ENCODE assay signal across 8 mouse cellular contexts in the genomic region with DNA sequence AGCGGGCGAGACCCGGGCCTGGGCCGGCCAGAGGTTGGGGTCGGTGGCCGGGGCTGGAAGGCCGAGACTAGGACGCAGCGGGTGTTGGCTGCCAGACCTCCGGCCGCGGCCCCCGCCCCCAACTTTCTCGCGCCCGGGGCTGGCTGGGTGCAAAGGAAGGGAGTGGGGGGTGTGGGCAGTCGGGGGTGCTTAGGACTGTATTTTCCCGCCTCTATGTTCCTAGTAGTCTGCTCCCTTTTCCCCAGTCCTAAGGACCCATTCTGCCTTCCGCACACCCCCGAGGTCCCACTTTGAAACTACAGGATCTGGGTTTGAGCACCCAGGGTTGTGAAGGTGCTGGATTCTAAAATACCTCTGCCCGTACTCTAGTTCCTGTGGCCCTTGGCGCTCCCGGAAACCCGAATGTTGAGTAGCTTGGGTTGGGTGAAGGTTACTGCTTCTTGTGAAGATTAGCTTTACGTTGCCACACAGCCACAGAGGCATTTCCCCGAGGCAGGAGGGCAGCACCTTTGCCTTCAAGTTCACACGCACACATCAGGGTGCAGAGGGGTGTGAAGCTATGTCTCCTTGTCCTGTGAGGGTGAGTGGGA. TPM values are rescaled to one million over a fixed set of nuclear protein-coding genes. Genes with fewer than 3 reads are reported as not detected.
DNase-seq lines count a peak whose midpoint lies in the region; ATAC-seq lines count a peak whose summit lies in the region.

No protein-coding gene starts in this region.

- H3K4me3 ChIP-seq in heart, embryonic 10.5 days: peak overlapping the region; percentile 78
- peak overlapping the region; percentile 93 for H3K4me3 ChIP-seq in embryonic facial prominence, embryonic 10.5 days
- peak overlapping the region; percentile 86 for H3K4me3 ChIP-seq in intestine, embryonic 16.5 days (ENCODE audit: low read length)
- peak overlapping the region; percentile 80 for H3K4me3 ChIP-seq in midbrain, embryonic 13.5 days (replicated peaks)

- H3K4me1 ChIP-seq in heart, embryonic 10.5 days: peaks cover 56% of the 10 kb centered on the region
- H3K4me1 ChIP-seq in embryonic facial prominence, embryonic 10.5 days: peaks cover 69% of the 10 kb centered on the region
- peaks cover 27% of the 10 kb centered on the region for H3K4me1 ChIP-seq in intestine, embryonic 16.5 days (ENCODE audit: control insufficient read depth, insufficient read depth, low read length)
- H3K4me1 ChIP-seq in midbrain, embryonic 13.5 days (replicated peaks): peaks cover 47% of the 10 kb centered on the region

- under 1% methylated on average over 26 of the region's 27 CpGs for WGBS in heart, embryonic 10.5 days
- WGBS in embryonic facial prominence, embryonic 10.5 days: under 1% methylated on average over 27 of the region's 27 CpGs
- WGBS in intestine, embryonic 16.5 days: 2% methylated on average over 26 of the region's 27 CpGs
- under 1% methylated on average over 20 of the region's 27 CpGs for WGBS in midbrain, embryonic 13.5 days

- H3K36me3 ChIP-seq in heart, embryonic 10.5 days: peaks cover 8% of the 10 kb centered on the region; the same call in 1 of the 2 replicates
- H3K36me3 ChIP-seq in embryonic facial prominence, embryonic 10.5 days (replicated peaks): peaks cover 20% of the 10 kb centered on the region
- H3K36me3 ChIP-seq in intestine, embryonic 16.5 days (ENCODE audit: control insufficient read depth, insufficient read depth, low read length): no peaks in the 10 kb centered on the region
- no peaks in the 10 kb centered on the region for H3K36me3 ChIP-seq in midbrain, embryonic 13.5 days

- peak overlapping the region; percentile 100 for H3K4me2 ChIP-seq in intestine, embryonic 16.5 days (ENCODE audit: low read depth, low read length)
- peak overlapping the region; percentile 97 for H3K4me2 ChIP-seq in midbrain, embryonic 13.5 days (replicated peaks)

- ATAC-seq in intestine, embryonic 16.5 days: peak; percentile 54
- peak; percentile 8 for ATAC-seq in midbrain, embryonic 13.5 days

- H3K27me3 ChIP-seq in heart, embryonic 10.5 days (ENCODE audit: insufficient read depth, poor library complexity, severe bottlenecking): peaks cover 61% of the 10 kb centered on the region
- peaks cover 76% of the 10 kb centered on the region for H3K27me3 ChIP-seq in embryonic facial prominence, embryonic 10.5 days (replicated peaks; ENCODE audit: low read depth, poor library complexity, severe bottlenecking)
- H3K27me3 ChIP-seq in intestine, embryonic 16.5 days (replicated peaks; ENCODE audit: control insufficient read depth, insufficient read depth, low read length): peaks cover 2% of the 10 kb centered on the region; the same call in 1 of the 2 replicates
- peaks cover 36% of the 10 kb centered on the region for H3K27me3 ChIP-seq in midbrain, embryonic 13.5 days

- DNase-seq in heart, embryonic 10.5 days (ENCODE audit: low spot score): no peak
- DNase-seq in heart, postnatal 36 days: no peak
- DNase-seq in CD8-positive naive resting alpha-beta T cell, adult 2 months (ENCODE audit: low read depth in 2 of 2, low spot score in 2 of 2): peak; percentile 16 to 41
- peak; percentile 37 for DNase-seq in embryonic facial prominence, embryonic 10.5 days (ENCODE audit: low spot score)
- no peak for DNase-seq in yolk sac, embryonic 10.5 days (ENCODE audit: low spot score)
- no peak for DNase-seq in frontal cortex, postnatal 10 days (ENCODE audit: low spot score in 2 of 2)

- intact Hi-C loops in heart, postnatal 36 days (cut with DNase I): loop anchor here (5.0 kb wide), 1 partner anchor 72 kb away; no protein-coding TSS in a partner anchor

- peak overlapping the region; percentile 88 for H3K27ac ChIP-seq in heart, embryonic 10.5 days
- H3K27ac ChIP-seq in embryonic facial prominence, embryonic 10.5 days (replicated peaks): peak overlapping the region; percentile 91
- no peak overlapping the region; the same call in 1 of the 2 replicates for H3K27ac ChIP-seq in intestine, embryonic 16.5 days (ENCODE audit: low read length)
- H3K27ac ChIP-seq in midbrain, embryonic 13.5 days: 0 out of 2 replicates have a peak overlapping the region, but pooled peaks have one; percentile 14

- no peaks in the 10 kb centered on the region for H3K9me3 ChIP-seq in heart, embryonic 10.5 days
- H3K9me3 ChIP-seq in embryonic facial prominence, embryonic 10.5 days: no peaks in the 10 kb centered on the region
- no peaks in the 10 kb centered on the region for H3K9me3 ChIP-seq in intestine, embryonic 16.5 days (ENCODE audit: control insufficient read depth, low read length)
- H3K9me3 ChIP-seq in midbrain, embryonic 13.5 days: no peaks in the 10 kb centered on the region

- peak overlapping the region; percentile 89 for H3K9ac ChIP-seq in intestine, embryonic 16.5 days (ENCODE audit: low read depth, low read length)
- H3K9ac ChIP-seq in midbrain, embryonic 13.5 days (replicated peaks): peak overlapping the region; percentile 87

RNA-seq across cellular contexts. Expression of a gene that starts 2.5 kb away (rescaled TPM):
- 8.9 and 11.6 TPM in 2 replicates for polyA plus RNA-seq in heart, embryonic 10.5 days (2016; fragmentation: Nextera tagmentation; extraction: Ambion mirVana)
- total RNA-seq in heart, postnatal 36 days (2021): 1 to 10 TPM; 1.7 to 2.4 TPM
- polyA plus RNA-seq in embryonic facial prominence, embryonic 10.5 days (2016; fragmentation: Nextera tagmentation; extraction: Ambion mirVana): 19.3 and 22.5 TPM in 2 replicates
- polyA plus RNA-seq in intestine, embryonic 16.5 days (2015; fragmentation: Nextera tagmentation; extraction: Ambion mirVana): 11.4 and 12.9 TPM in 2 replicates
- 15.7 and 16.1 TPM in 2 replicates for polyA plus RNA-seq in midbrain, embryonic 13.5 days (2015; fragmentation: Nextera tagmentation; extraction: Ambion mirVana)

RNA-seq across cellular contexts. Expression of a gene that starts 12.7 kb away (rescaled TPM):
- 31.4 and 32.0 TPM in 2 replicates for polyA plus RNA-seq in heart, embryonic 10.5 days (2016; fragmentation: Nextera tagmentation; extraction: Ambion mirVana)
- 10 to 100 TPM; 13.2 to 13.4 TPM for total RNA-seq in heart, postnatal 36 days (2021)
- polyA plus RNA-seq in embryonic facial prominence, embryonic 10.5 days (2016; fragmentation: Nextera tagmentation; extraction: Ambion mirVana): 40.6 and 41.1 TPM in 2 replicates
- polyA plus RNA-seq in intestine, embryonic 16.5 days (2015; fragmentation: Nextera tagmentation; extraction: Ambion mirVana): 22.9 and 23.8 TPM in 2 replicates
- polyA plus RNA-seq in midbrain, embryonic 13.5 days (2015; fragmentation: Nextera tagmentation; extraction: Ambion mirVana): 25.1 and 26.8 TPM in 2 replicates

RNA-seq across cellular contexts. Expression of a gene that starts 39.8 kb away (rescaled TPM):
- polyA plus RNA-seq in heart, embryonic 10.5 days (2016; fragmentation: Nextera tagmentation; extraction: Ambion mirVana): 0.10 and 0.13 TPM in 2 replicates
- not detected for total RNA-seq in heart, postnatal 36 days (2021)
- not detected in 2 replicates for polyA plus RNA-seq in embryonic facial prominence, embryonic 10.5 days (2016; fragmentation: Nextera tagmentation; extraction: Ambion mirVana)
- 0.86 and 1.1 TPM in 2 replicates for polyA plus RNA-seq in intestine, embryonic 16.5 days (2015; fragmentation: Nextera tagmentation; extraction: Ambion mirVana)
- 0.55 and 0.65 TPM in 2 replicates for polyA plus RNA-seq in midbrain, embryonic 13.5 days (2015; fragmentation: Nextera tagmentation; extraction: Ambion mirVana)

RNA-seq across cellular contexts. Expression of a gene that starts 57.9 kb away (rescaled TPM):
- 2.7 and 3.1 TPM in 2 replicates for polyA plus RNA-seq in heart, embryonic 10.5 days (2016; fragmentation: Nextera tagmentation; extraction: Ambion mirVana)
- under 1 TPM; 0.38 to 0.53 TPM for total RNA-seq in heart, postnatal 36 days (2021)
- 0.79 and 0.89 TPM in 2 replicates for polyA plus RNA-seq in embryonic facial prominence, embryonic 10.5 days (2016; fragmentation: Nextera tagmentation; extraction: Ambion mirVana)
- 7.5 and 7.9 TPM in 2 replicates for polyA plus RNA-seq in intestine, embryonic 16.5 days (2015; fragmentation: Nextera tagmentation; extraction: Ambion mirVana)
- polyA plus RNA-seq in midbrain, embryonic 13.5 days (2015; fragmentation: Nextera tagmentation; extraction: Ambion mirVana): 0.52 TPM in 1 of 2 replicates, not detected in the other

Comparison
In these comparisons a context has a peak if more than half of its experiments do, and no peak if none do; other contexts are left out.
1. DNase-seq: peak in CD8-positive naive resting alpha-beta T cell, adult 2 months (2 of 2) and embryonic facial prominence, embryonic 10.5 days (single experiment); none in heart, embryonic 10.5 days (single experiment), heart, postnatal 36 days (0 of 2), yolk sac, embryonic 10.5 days (single experiment) and frontal cortex, postnatal 10 days (0 of 2).
2. Peak in every context shown above with its lines, with median percentiles within 50 percentile points of each other: H3K4me3 ChIP-seq.